Mouse (Mus musculus) heart, adult 11 months (tissue): Measurements from ENCODE around the gene Map3k12.
A peak's percentile ranks its signal among the peaks of the same experiment; 100 is the strongest.

Source experiments
- DNase-seq: peaks from one replicate; pipeline ENCODE4 v3.0.0; 2022

Gene Map3k12

GRCm38 (mm10) chr15:102458904-102459317 lies 58.0 kb downstream of the Map3k12 start, which contains the start of gene Prr13:
Gene Prr13 (plus strand): TSS chr15:102459028.
- DNase-seq: peak; percentile 99

GRCm38 (mm10) chr15:102458050-102458736 lies 58.7 kb downstream of the Map3k12 start:
- DNase-seq: peak; percentile 97

- DNase-seq: peak; percentile 91
These were observed 60.9 kb downstream of the Map3k12 start for GRCm38 (mm10) chr15:102455993-102456392.

GRCm38 (mm10) chr15:102451666-102452430 lies 65.0 kb downstream of the Map3k12 start:
- DNase-seq: peak; percentile 90

GRCm38 (mm10) chr15:102450928-102451327 lies 65.9 kb downstream of the Map3k12 start:
- DNase-seq: peak; percentile 90

GRCm38 (mm10) chr15:102449366-102449765 lies 67.5 kb downstream of the Map3k12 start:
- DNase-seq: peak; percentile 55
